Mouse (Mus musculus): Measurements from ENCODE around the gene Tsen54. TPM values are rescaled to one million over a fixed set of nuclear protein-coding genes. Genes with fewer than 3 reads are reported as not detected.

The Tsen54 gene
- polyA plus RNA-seq, 1 experiment from 2014 or later: 24.2 TPM

DNA sequence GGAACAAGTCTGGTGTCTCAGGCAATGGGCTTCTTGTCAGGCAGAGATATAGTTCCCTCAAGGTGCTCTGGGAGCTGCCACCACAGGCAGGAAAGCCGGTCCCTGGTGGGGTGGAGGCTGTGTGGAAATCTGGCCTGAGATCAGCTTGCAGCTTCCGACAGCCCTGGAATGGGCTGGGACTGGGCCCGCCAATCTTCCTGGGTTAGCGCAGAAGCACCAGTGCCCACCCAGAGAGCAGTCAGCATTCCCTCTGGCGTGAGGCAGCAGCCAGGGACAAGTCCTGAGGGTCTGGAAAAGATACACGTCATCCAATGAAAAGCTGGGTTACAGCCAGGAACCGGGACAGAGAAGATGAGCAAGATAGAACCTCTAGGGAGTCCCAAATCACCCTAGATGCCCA lies 2.4 kb upstream of the Tsen54 start:
- Histone ChIP-seq H3K9ac (ENCODE audit: low read length) (peak overlapping the region; percentile 89), H3K27ac (replicated peaks in 1 of 2; ENCODE audit: control insufficient read depth in 1 of 2, insufficient read depth in 1 of 2, low read depth in 2 of 2, low read length in 2 of 2) (peak overlapping the region; percentile 83 to 91; a peak in 3 of 4 replicates), H3K4me2 (ENCODE audit: low read length) (peak overlapping the region; percentile 97), H3K9me3 (ENCODE audit: control insufficient read depth, low read length) (no peaks in the 10 kb centered on the region), H3K36me3 (ENCODE audit: control insufficient read depth, insufficient read depth, low read length) (peaks cover 40% of the 10 kb centered on the region), H3K27me3 (ENCODE audit: control insufficient read depth, insufficient read depth, low read length) (no peaks in the 10 kb centered on the region), H3K4me3 (ENCODE audit: control insufficient read depth in 1 of 2, insufficient read depth in 1 of 2, low read depth in 1 of 2, low read length in 2 of 2) (peak overlapping the region; percentile 66 to 93), H3K4me1 (ENCODE audit: control insufficient read depth in 2 of 2, insufficient read depth in 2 of 2, low read length in 2 of 2) (peaks cover 52 to 66% of the 10 kb centered on the region in 2 experiments)
- WGBS: 6% methylated on average over 7 of the region's 7 CpGs
- ATAC-seq (ENCODE audit: insufficient number of reproducible peaks, insufficient read depth, low FRiP score, low read depth): no peak

DNA sequence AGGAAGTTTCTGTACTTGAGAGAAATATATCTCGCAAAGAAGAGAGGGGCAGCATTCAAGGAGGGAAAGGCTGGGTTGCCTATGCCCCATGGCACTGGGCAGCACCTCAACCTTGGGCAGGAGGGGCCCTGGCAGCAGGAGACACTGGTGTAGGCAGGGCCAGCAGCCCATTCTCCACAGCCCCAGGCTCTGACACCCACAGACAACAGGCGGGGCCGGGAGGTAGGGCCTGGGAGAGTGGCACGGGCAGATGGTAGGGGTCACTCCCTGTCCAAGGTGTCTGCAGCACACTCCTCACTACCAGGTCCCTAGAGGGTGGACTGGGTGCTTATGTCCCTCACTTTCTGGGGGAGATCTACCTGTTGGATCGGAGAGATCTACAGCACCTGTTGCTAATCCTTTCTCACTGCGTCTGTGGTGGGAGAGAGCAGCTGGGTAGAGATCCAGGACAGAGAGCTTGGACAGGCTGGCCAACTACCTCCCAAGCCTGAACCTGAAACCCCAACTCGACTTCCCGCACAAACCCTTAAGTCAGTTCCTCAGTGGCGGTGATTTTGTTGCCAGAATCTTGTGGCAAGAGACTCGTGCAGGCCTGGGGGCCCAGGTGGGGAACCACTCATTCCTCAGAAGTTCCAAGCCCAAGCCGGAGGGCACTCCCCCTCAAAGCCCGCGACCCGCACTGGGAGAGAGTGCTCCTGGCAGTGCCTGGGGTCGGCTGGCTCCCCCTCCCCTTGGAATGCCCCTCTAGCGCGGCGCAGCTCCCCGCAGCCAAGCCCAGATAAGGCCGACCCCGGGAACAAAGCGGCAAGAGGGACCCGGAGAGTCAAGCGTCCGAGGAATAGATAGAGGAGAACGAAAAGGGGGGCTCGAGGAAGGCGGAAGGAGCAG lies 1.7 kb upstream of the Tsen54 start:
- peak overlapping the region; percentile 97 for H3K4me2 ChIP-seq (ENCODE audit: low read length)
- no peaks in the 10 kb centered on the region for H3K27me3 ChIP-seq (ENCODE audit: control insufficient read depth, insufficient read depth, low read length)
- H3K27ac ChIP-seq (replicated peaks in 1 of 2; ENCODE audit: control insufficient read depth in 1 of 2, insufficient read depth in 1 of 2, low read depth in 2 of 2, low read length in 2 of 2): peak overlapping the region; percentile 83 to 91
- H3K9me3 ChIP-seq (ENCODE audit: control insufficient read depth, low read length): no peaks in the 10 kb centered on the region
- peak overlapping the region; percentile 89 for H3K9ac ChIP-seq (ENCODE audit: low read length)
- WGBS: 4% methylated on average over 27 of the region's 28 CpGs
- H3K4me1 ChIP-seq (ENCODE audit: control insufficient read depth in 2 of 2, insufficient read depth in 2 of 2, low read length in 2 of 2): peaks cover 51 to 61% of the 10 kb centered on the region in 2 experiments
- no peak for ATAC-seq (ENCODE audit: insufficient number of reproducible peaks, insufficient read depth, low FRiP score, low read depth)
- peaks cover 41% of the 10 kb centered on the region for H3K36me3 ChIP-seq (ENCODE audit: control insufficient read depth, insufficient read depth, low read length)
- peak overlapping the region; percentile 66 to 93 for H3K4me3 ChIP-seq (ENCODE audit: control insufficient read depth in 1 of 2, insufficient read depth in 1 of 2, low read depth in 1 of 2, low read length in 2 of 2)

DNA sequence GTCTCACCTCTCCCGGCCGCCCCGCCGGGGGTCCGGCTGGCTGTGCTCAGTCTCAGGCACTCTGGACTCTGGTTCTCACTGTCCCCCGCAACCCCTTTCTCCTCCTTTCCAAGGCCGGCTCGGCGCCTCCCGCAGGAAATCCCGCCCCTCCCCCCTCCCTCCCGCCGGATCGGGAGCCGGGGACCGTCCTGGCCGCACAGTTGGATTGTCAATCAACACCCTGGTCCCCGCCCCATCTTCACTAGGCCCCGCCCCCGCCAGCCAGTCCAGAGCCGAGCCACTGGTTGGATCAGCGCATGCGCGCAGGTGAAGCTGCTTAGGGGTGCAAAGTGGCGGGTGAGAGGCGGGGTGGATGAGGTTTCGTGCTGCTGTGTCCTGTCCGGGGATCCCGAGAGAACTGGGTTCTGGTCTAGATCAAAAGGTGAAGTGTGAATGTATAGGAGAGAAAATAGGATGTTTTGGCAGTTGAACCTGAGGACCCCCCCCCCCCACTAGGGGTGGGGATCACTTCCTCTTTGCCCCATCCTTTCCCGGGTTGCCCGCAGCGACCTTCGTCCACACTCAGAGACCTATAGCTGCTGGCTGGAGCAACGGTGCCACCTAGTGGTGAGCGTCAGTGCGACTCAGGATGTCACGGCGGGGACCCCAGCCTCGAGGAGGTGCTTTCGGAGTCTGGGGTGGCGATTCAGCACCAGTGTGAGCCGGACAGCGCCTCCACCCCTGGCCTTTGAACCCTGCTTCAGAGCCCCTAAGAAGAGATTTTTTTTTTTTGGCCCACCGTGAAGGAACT lies 822 bp upstream of the Tsen54 start, which contains the start of gene Caskin2:
Gene Caskin2, minus strand, starts transcription at position 133 of the 790 bp plus-strand sequence.
- Histone ChIP-seq H3K36me3 (ENCODE audit: control insufficient read depth, insufficient read depth, low read length) (peaks cover 44% of the 10 kb centered on the region), H3K9me3 (ENCODE audit: control insufficient read depth, low read length) (no peaks in the 10 kb centered on the region), H3K27me3 (ENCODE audit: control insufficient read depth, insufficient read depth, low read length) (no peaks in the 10 kb centered on the region), H3K4me3 (ENCODE audit: control insufficient read depth in 1 of 2, insufficient read depth in 1 of 2, low read depth in 1 of 2, low read length in 2 of 2) (peak within 1 kb of the TSS; percentile 89 to 93), H3K4me2 (ENCODE audit: low read length) (peak within 1 kb of the TSS; percentile 97), H3K9ac (ENCODE audit: low read length) (peak within 1 kb of the TSS; percentile 93), H3K4me1 (ENCODE audit: control insufficient read depth in 2 of 2, insufficient read depth in 2 of 2, low read length in 2 of 2) (peaks cover 43 to 51% of the 10 kb centered on the region in 2 experiments), H3K27ac (replicated peaks in 1 of 2; ENCODE audit: control insufficient read depth in 1 of 2, insufficient read depth in 1 of 2, low read depth in 2 of 2, low read length in 2 of 2) (peak within 1 kb of the TSS; percentile 83 to 91)
- peak; percentile 85 for ATAC-seq (ENCODE audit: insufficient number of reproducible peaks, insufficient read depth, low FRiP score, low read depth)
- WGBS: under 1% methylated on average over 44 of the region's 44 CpGs

DNA sequence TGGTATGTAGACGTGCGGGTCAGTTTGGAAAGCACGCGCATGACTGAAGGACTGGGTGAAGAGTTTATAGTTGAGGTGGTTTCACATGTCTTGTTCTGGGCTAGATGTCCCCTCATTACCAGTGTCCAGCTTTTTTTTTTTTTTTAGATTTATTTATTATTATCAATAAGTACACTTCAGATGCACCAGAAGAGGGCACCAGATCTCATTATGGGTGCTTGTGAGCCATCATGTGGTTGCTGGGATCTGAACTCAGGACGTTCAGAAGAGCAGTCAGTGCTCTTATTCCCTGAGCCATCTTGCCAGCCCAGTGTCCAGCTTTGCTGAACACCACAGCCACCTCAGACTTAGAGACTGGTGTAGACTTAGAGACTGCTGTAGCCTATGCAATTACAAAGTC lies 2.8 kb downstream of the Tsen54 start:
- Histone ChIP-seq H3K4me3 (ENCODE audit: control insufficient read depth in 1 of 2, insufficient read depth in 1 of 2, low read depth in 1 of 2, low read length in 2 of 2) (no peak overlapping the region), H3K4me1 (ENCODE audit: control insufficient read depth in 2 of 2, insufficient read depth in 2 of 2, low read length in 2 of 2) (peaks cover 8 to 17% of the 10 kb centered on the region in 2 experiments), H3K27ac (replicated peaks in 1 of 2; ENCODE audit: control insufficient read depth in 1 of 2, insufficient read depth in 1 of 2, low read depth in 2 of 2, low read length in 2 of 2) (no peak overlapping the region), H3K36me3 (ENCODE audit: control insufficient read depth, insufficient read depth, low read length) (peaks cover 56% of the 10 kb centered on the region), H3K9me3 (ENCODE audit: control insufficient read depth, low read length) (no peaks in the 10 kb centered on the region), H3K27me3 (ENCODE audit: control insufficient read depth, insufficient read depth, low read length) (no peaks in the 10 kb centered on the region), H3K9ac (ENCODE audit: low read length) (no peak overlapping the region), H3K4me2 (ENCODE audit: low read length) (no peak overlapping the region)
- ATAC-seq (ENCODE audit: insufficient number of reproducible peaks, insufficient read depth, low FRiP score, low read depth): no peak
- WGBS: 83% methylated on average over 5 of the region's 5 CpGs

DNA sequence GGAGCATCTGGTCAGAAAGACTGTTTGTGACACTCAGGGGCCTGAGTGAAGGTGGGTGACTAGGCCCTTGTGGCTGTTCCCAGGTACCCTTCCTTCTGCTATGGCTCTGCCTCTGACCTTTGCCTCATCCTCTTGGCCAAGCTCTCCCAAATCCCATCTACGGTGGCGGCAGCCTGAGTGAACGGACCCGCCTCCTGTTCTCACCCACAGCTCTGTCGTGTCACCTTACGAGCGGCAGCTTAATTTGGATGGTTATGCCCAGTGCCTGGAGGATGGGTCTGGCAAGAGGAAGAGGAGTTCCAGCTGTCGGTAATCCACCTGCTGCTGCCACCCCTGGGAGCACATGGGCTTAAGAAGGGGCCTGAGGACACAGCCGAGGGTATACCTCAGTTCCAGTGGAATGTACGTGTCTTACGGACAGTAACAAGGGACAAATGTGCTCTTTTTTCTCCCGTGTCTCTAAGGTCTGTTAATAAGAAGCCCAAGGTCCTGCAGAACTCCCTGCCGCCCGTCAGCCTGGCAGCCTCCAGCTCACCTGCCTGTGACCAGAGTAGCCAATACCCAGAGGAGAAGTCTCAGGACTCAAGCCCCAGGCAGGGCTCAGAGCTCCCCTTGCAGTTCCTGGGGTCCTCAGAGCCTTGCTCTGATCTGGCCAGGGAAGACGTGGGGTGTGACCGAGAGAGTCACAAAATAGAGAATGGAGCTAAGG lies 5.5 kb downstream of the Tsen54 start:
- Histone ChIP-seq H3K9ac (ENCODE audit: low read length) (no peak overlapping the region), H3K9me3 (ENCODE audit: control insufficient read depth, low read length) (no peaks in the 10 kb centered on the region), H3K4me2 (ENCODE audit: low read length) (no peak overlapping the region), H3K4me3 (ENCODE audit: control insufficient read depth in 1 of 2, insufficient read depth in 1 of 2, low read depth in 1 of 2, low read length in 2 of 2) (no peak overlapping the region), H3K4me1 (ENCODE audit: control insufficient read depth in 2 of 2, insufficient read depth in 2 of 2, low read length in 2 of 2) (peaks cover 16 to 19% of the 10 kb centered on the region in 2 experiments), H3K27me3 (ENCODE audit: control insufficient read depth, insufficient read depth, low read length) (no peaks in the 10 kb centered on the region), H3K27ac (replicated peaks in 1 of 2; ENCODE audit: control insufficient read depth in 1 of 2, insufficient read depth in 1 of 2, low read depth in 2 of 2, low read length in 2 of 2) (no peak overlapping the region), H3K36me3 (ENCODE audit: control insufficient read depth, insufficient read depth, low read length) (peaks cover 63% of the 10 kb centered on the region)
- no peak for ATAC-seq (ENCODE audit: insufficient number of reproducible peaks, insufficient read depth, low FRiP score, low read depth)
- 81% methylated on average over 16 of the region's 16 CpGs for WGBS

DNA sequence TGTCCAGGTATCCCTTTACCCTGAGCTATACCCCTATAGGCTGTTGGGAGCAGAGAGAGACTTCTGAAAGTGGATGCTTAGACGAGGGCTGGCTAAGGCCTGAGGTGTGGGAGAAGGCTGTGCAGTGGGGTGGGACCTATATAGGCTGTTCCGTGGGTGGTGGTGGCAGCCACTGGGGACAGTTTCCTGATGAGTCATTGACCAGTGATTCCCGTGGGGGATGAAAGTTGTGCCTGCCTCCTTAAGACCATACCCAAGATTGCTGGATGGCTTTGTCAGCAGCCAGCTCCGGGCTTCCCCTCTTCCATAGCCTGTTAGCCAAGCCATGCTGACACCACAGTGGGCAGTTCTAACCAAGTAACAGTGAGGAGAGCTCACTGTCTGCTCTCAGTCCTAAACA lies 6.5 kb downstream of the Tsen54 start:
- Histone ChIP-seq H3K4me3 (ENCODE audit: control insufficient read depth in 1 of 2, insufficient read depth in 1 of 2, low read depth in 1 of 2, low read length in 2 of 2) (no peak overlapping the region), H3K4me2 (ENCODE audit: low read length) (no peak overlapping the region), H3K4me1 (ENCODE audit: control insufficient read depth in 2 of 2, insufficient read depth in 2 of 2, low read length in 2 of 2) (peaks cover 9 to 12% of the 10 kb centered on the region in 2 experiments), H3K27me3 (ENCODE audit: control insufficient read depth, insufficient read depth, low read length) (no peaks in the 10 kb centered on the region), H3K9me3 (ENCODE audit: control insufficient read depth, low read length) (no peaks in the 10 kb centered on the region), H3K36me3 (ENCODE audit: control insufficient read depth, insufficient read depth, low read length) (peaks cover 61% of the 10 kb centered on the region), H3K27ac (replicated peaks in 1 of 2; ENCODE audit: control insufficient read depth in 1 of 2, insufficient read depth in 1 of 2, low read depth in 2 of 2, low read length in 2 of 2) (no peak overlapping the region), H3K9ac (ENCODE audit: low read length) (no peak overlapping the region)
- WGBS: 57% methylated on average over 4 of the region's 4 CpGs
- ATAC-seq (ENCODE audit: insufficient number of reproducible peaks, insufficient read depth, low FRiP score, low read depth): no peak

Measured in heart, embryonic 14.5 days (tissue).